In the genomic region with DNA sequence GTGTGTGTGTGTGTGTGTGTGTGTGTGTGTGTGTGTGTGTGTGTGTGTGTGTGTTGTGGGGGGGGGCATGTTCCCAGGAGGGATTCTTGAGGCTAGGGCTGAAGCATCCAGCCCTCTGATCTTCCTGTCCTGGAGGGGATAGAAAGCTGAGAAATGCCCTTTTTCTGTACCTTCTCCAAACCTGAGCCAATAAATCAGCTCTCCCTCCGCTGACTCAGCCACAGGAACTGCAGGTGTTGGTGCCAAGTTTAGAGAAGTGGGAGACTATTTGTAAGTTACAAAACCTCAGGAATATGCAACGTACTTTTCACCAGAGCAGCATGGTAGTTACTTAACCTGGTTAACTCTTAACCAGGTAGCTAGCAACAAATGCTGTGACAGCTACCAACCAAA, we compare ENCODE assay signal across 13 mouse cellular contexts.
DNase-seq lines count a peak whose midpoint lies in the region; ATAC-seq and TF ChIP-seq lines count a peak whose summit lies in the region.
"Had no signal": no experiment of that assay in that cellular context is flagged by ENCODE, and none has a peak within 500 bp of the region (broad histone marks: within the 10 kb centered on the region; RNA-seq: fewer than 3 reads in every experiment).

No protein-coding gene starts in this region.

- H3K4me3 ChIP-seq in cerebellum, adult 2 months (replicated peaks; ENCODE audit: insufficient read depth, low read depth, low read length): no peak overlapping the region
- no peak overlapping the region for H3K4me3 ChIP-seq in liver, postnatal 0 days (ENCODE audit: low read depth, low read length)
- no peak overlapping the region for H3K4me3 ChIP-seq in limb, embryonic 15.5 days
- H3K4me3 ChIP-seq: limb, embryonic 12.5 days; megakaryocyte, embryonic 14.5 days had no signal

- no peak overlapping the region for H3K4me2 ChIP-seq in liver, postnatal 0 days (ENCODE audit: low read depth, low read length)
- no peak overlapping the region for H3K4me2 ChIP-seq in limb, embryonic 15.5 days
- H3K4me2 ChIP-seq: limb, embryonic 12.5 days had no signal

- peak in 1 of 2 experiments; percentile 53 for DNase-seq in cerebellum, adult 2 months
- no peak for DNase-seq in cerebellum, postnatal 25 days
- DNase-seq in liver, postnatal 0 days: no peak
- DNase-seq in liver: no peak
- peak; percentile 71 for DNase-seq in Patski (ENCODE audit: low read depth, low spot score)
- DNase-seq in left cerebral cortex, adult 11 months (ENCODE audit: low spot score): no peak
- no peak for DNase-seq in layer of hippocampus, postnatal 10 days (ENCODE audit: low spot score in 2 of 2)
- DNase-seq: heart, postnatal 4 days; kidney, adult 11 months; thymus, postnatal 4 days had no signal

- TF ChIP-seq CTCF in cerebellum, adult 2 months (IDR thresholded peaks at IDR 0.05; ENCODE audit: borderline replicate concordance, insufficient read depth, low read depth, low read length): no peak
- TF ChIP-seq CTCF in liver, postnatal 0 days (IDR thresholded peaks at IDR 0.05; ENCODE audit: low read depth): no peak
- TF ChIP-seq CTCF in Patski (IDR thresholded peaks at IDR 0.05): no peak

- CTCF ChIA-PET in Patski (lab: Charles Lee): interaction anchor here (1.3 to 3.5 kb wide), 4 partner anchors 17 to 107 kb away, joined by 3 to 11 read pairs (median 3); no protein-coding TSS in a partner anchor

- WGBS in cerebellum, adult 2 months: 13% methylated on average over 2 of the region's 2 CpGs
- 35% methylated on average over 2 of the region's 2 CpGs for WGBS in liver, postnatal 0 days (ENCODE audit: insufficient replicate concordance)
- whole genome bisulfite sequencing in limb, embryonic 15.5 days: 22% methylated on average over 2 of the region's 2 CpGs

- peaks cover 50% of the 10 kb centered on the region for H3K4me1 ChIP-seq in cerebellum, adult 2 months (ENCODE audit: control insufficient read depth, insufficient read depth, low read length)
- H3K4me1 ChIP-seq in liver, postnatal 0 days (ENCODE audit: insufficient read depth): peaks cover 43% of the 10 kb centered on the region
- H3K4me1 ChIP-seq in limb, embryonic 15.5 days: peaks cover 48% of the 10 kb centered on the region

- POLR2A ChIA-PET in Patski (lab: Charles Lee): interaction anchor here (0.6 to 1.0 kb wide), 2 partner anchors 108 to 161 kb away, joined by 3 read pairs; no protein-coding TSS in a partner anchor

- no peaks in the 10 kb centered on the region for H3K27me3 ChIP-seq in cerebellum, adult 2 months (ENCODE audit: control insufficient read depth, insufficient read depth, low read length)
- H3K27me3 ChIP-seq in liver, postnatal 0 days (ENCODE audit: insufficient read depth, low read length): no peaks in the 10 kb centered on the region
- no peaks in the 10 kb centered on the region for H3K27me3 ChIP-seq in Patski
- H3K27me3 ChIP-seq in limb, embryonic 15.5 days: no peaks in the 10 kb centered on the region
- H3K27me3 ChIP-seq: limb, embryonic 12.5 days had no signal

- in situ Hi-C loops in Patski (cut with MboI; ENCODE audit: low pct_unique_long_range_greater_than_20kb): loop anchor here (5.0 to 25.0 kb wide), 2 partner anchors 105 to 570 kb away; partner anchors contain the start of gene St3gal5

- H3K9me3 ChIP-seq in liver, postnatal 0 days (ENCODE audit: low read length): no peaks in the 10 kb centered on the region
- H3K9me3 ChIP-seq in limb, embryonic 15.5 days: no peaks in the 10 kb centered on the region

- peak overlapping the region; percentile 98 for H3K27ac ChIP-seq in cerebellum, adult 2 months (ENCODE audit: insufficient read depth, low read length)
- H3K27ac ChIP-seq in liver, postnatal 0 days (ENCODE audit: low read depth): peak overlapping the region; percentile 89
- peak overlapping the region; percentile 94; the same call in 1 of the 2 replicates for H3K27ac ChIP-seq in limb, embryonic 15.5 days

- no peak for TF ChIP-seq POLR2A in cerebellum, adult 2 months (IDR thresholded peaks at IDR 0.05; ENCODE audit: borderline replicate concordance, insufficient read depth, low read length)

- no peaks in the 10 kb centered on the region for H3K36me3 ChIP-seq in liver, postnatal 0 days (replicated peaks; ENCODE audit: insufficient read depth, low read length)
- no peaks in the 10 kb centered on the region for H3K36me3 ChIP-seq in limb, embryonic 15.5 days
- H3K36me3 ChIP-seq: limb, embryonic 12.5 days had no signal

- no peak for TF ChIP-seq EP300 in liver, postnatal 0 days (IDR thresholded peaks at IDR 0.05; ENCODE audit: low read depth)

- peak; percentile 33 for ATAC-seq in liver, postnatal 0 days
- ATAC-seq in Patski: no peak
- no peak for ATAC-seq in limb, embryonic 15.5 days (ENCODE audit: insufficient number of reproducible peaks, low FRiP score, low TSS enrichment, low read depth)

- H3K9ac ChIP-seq in liver, postnatal 0 days (replicated peaks): no peak overlapping the region
- no peak overlapping the region for H3K9ac ChIP-seq in limb, embryonic 15.5 days
- H3K9ac ChIP-seq: limb, embryonic 12.5 days had no signal
